Mouse (Mus musculus) thymus, postnatal 10 days (tissue): ENCODE measurements at regions not wholly inside any gene's neighbourhood (a gene's known extent, or its start where the extent isn't known, plus 50 kb on each side); places are given as distances from the start of the nearest gene placed in this dataset.

Source experiments
- DNase-seq, 2 experiments: peaks; one replicate each; pipeline ENCODE4 v3.0.0; 2021; ENCODE audit warnings: low spot score in 2 of 2

DNA sequence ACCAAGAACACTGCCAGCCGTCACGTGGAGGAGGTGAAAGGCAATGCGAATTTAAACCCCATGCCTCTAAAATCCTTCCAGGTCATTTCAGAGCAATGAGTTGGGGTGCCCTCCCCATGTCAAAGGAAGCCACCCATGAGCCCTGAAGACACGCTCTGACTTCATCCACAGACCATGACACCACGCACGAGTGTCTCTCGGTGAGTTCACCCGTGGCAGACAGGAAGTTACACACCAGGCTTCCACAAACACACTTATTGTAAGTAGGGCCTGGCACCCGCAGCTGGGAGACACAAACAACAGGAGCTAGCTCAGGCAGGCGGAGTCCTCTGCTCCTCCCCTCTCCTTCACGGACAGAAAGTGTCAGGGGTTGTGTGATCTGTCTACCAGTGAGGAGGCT, 251.4 kb upstream of the Sulf2 start:
- no peak for DNase-seq

DNA sequence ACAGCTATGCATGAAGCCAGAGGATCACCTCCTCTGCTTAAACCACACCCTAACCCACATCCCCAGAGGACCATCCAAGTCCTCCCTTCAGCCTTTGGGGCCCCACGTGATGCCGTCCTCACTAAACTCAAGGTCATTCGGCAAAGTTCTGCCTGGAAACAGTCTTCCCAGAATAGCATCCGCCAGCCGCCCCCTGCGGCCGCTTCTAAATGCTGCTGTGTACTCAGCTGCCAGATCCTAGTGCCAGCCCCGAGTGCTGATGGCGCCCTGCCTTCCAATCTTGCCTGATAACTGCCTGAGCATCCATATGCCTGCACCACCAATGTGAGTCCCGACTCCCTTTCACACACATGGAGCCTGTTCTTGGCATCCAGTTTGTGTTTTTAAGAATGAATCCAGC, 247.9 kb upstream of the Sulf2 start:
- DNase-seq: no peak

DNA sequence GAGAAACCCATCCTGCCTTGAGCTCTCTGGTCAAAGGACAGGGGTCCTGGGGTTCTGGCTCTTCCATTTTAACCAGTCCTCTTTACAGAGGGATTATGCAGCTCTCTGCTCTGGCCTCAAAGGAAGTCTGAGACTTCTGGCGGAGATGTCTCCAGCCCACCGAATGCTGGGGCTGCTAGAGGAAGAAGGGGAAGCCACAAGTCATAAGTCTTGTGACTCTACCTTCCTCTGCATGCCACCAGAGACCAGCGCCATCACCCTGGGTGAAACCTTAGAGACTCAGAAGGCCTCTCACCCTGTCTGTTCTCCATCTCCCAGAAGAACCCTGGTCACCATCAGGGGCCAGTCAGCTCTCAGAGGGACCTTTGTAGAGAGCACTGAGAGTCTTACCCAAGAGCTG, 246.4 kb upstream of the Sulf2 start:
- DNase-seq: no peak

DNA sequence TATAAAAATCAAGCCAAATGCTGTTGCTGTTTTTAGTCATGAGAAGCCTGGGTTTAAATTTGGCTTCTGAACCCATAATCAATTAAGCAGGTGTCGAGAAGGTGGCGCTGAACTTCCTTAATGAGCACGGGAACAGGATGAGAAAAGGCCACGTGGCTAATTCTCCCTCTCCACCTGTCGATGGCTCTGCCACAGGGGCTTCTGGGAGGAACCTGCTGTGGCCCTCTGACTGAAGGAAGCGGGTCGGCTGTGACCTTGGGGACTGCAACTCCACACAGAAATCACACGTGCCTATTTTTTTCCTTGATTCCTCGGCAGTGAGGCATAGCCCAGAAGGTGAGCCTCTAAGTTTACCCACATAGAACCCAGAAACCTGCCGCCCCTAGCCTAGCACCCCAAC, 244.8 kb upstream of the Sulf2 start:
- no peak for DNase-seq

DNA sequence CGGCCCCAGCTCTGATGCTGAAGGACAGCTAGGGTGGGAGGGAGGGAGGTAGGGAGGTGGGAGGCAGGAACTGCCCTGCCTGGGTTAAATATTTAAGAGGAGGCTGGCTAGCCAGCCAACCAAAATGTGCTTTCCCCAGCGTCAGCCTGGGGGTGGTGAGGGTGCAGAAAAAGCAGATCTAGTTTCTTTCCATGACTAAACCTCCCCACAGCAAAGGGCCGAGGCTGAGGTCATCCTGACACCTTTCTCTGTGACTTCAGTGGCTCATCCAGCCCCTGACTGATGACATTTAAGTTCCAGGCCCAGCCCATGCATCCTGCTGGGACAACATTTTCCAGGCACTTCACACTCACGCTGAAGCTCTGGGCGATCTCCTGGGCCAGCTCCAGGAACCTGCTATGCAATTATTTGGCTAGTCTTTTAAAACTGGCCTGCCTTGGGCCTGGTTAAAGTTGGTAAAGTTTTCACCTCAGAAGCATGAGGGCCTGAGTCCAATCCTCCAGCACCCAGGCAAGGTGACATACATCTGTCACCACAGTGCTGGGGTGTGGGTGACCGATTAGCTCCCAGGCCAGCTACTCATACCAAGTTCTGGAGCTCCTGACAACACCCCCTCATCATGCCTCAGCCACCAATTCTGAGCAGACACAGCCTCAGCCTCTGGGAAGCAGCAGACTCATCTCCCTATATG, 243.8 kb upstream of the Sulf2 start:
- no peak for DNase-seq

DNA sequence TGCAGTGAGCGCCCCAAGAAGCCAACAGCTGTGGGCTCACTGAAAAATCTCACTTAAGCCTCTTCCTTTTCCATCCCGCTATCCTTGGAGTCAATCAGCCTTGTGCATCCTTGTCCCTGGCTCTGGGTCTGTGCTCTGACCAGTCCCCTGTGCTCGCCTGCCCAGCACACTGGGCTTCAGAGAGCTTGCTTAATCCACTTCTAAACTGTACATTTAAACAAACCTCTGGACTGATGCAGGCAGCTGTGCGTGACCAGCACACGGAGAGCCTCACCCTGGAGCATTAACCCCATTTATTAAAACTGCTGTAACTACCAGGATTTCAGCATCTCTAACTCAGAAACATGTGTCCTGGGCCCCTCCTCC, 243.3 kb upstream of the Sulf2 start:
- no peak for DNase-seq

DNA sequence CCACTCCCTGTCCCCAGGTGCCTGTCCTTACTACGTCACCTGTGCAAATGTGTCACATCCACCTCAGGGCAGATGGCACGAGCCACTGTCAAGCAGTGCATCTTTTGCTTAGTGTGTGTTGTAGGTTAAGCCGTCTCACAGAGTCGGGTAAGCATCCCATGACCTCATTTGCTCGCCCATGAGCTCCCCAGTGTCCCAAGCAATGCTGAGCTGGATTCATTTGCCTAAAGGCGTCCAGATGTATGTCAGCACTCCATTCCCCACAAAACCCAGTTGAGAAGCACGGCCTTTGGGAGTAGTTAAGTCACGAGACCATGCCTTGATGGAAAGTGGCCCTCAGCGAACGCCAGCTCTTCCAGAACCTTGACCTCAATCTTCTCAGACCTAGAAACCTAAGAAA, 242.7 kb upstream of the Sulf2 start:
- no peak for DNase-seq

DNA sequence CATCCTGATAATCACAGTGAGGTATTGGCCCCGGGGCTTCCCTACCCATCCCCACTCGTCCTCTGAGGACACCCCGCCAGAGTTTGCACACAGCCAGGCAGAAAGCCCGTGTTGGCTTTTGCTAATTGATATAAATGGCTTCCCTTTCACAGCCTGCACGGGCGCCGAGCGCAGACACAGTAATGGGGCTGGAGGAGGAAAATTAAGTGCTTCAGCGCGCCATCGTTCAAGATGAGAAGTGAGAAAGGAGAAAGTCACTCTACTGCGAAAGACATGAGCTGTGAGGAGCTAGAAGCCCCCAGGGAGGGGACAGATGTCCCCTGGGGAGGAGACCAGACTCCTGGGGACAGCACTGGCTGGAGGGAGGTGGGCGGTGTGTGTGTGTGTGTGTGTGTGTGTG, 239.2 kb upstream of the Sulf2 start:
- no peak for DNase-seq

DNA sequence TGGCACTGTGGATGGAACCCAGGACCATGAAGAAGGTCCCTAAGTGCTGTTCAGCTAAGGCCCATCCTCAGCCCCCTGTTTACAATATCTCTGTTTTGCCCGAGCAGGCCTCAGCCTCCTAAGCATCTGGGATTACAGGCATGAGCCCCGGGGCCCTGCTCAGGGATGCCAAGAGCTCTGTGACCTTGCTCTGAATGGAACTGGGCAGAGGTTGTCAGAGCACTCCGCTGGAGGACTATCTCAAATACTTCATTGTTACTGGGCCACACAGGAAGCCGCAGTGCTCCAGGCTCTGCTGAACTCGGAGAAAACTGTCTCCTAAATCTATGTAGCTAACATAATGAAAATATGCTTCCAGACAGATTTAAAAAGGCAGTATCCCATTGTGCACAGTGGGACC, 235.7 kb upstream of the Sulf2 start:
- no peak for DNase-seq

DNA sequence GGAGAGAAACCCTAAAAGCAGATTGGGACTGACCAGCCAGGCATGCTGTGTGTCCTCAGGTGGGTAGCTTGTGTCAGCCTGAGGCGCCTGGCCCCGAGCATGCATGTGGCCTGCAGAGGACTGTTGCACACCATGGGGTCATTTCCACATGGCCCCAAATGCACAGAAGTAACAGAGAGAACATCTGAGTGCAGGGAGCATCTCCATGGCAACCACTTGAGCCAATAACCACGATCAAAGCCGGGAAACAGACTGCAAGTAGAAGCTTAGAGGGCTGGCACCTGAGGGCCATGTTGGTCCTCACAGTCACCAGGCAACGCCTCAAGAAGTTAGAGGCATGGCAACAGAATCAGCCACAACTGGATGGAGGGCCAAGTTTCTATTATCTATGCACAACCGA, 232.6 kb upstream of the Sulf2 start:
- no peak for DNase-seq

DNA sequence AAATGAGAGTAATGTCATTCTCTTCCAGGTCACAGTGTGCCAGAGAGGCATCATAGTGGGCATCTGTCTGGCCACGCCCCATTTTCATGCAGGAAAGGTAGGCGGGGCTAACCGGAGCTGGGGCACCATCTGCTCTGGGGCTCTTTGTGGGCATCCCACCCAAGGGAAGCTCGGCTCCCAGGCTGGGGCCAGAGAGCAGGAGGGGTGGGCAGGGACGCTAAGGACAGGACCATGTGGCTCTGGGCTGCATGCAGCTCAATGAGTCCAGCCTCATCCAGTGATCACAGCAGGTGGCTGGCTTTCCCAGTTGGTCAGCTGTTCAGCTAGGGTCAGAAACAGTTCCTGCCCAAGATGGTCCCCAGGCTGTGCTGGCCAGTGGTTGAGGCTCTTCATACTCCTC, 231.4 kb upstream of the Sulf2 start:
- no peak for DNase-seq

DNA sequence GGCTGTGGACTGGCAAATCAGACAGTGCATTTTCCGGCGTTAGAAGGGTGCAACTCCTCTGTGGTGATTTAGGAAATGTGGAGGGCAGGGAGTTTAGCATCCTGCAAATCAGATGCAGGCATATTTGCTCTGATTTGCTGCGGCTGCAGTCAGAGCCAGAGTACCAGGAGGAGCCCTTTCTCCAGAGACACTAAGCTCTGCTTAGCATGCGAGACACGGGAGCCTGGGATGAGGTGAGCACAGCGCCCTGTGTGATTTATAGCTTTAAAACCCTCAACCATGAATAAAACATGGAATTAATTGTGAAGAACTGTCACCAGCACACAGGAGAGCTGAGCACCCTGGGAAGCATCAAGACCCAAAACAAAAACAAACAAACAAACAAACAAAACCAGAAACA, 229.1 kb upstream of the Sulf2 start:
- DNase-seq: no peak

DNA sequence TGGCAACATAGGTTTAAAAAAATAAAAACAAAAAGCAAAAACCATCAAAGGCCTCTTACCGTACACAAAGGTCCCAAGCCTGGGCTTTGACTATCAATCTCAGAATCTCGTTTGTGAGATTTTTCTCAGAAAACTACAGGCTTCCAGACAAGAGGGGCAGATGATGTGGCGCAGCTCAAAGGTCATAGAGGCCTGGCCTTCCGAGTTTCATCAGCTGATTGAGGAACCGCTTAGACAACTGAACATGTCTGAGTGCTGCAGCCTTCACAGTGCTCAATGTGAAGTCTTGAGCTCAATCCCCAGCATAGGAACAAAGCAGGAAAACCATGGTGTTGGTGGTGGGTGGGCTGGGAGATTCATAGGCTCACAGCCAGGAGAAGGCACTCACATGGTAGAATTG, 227.9 kb upstream of the Sulf2 start:
- no peak for DNase-seq

DNA sequence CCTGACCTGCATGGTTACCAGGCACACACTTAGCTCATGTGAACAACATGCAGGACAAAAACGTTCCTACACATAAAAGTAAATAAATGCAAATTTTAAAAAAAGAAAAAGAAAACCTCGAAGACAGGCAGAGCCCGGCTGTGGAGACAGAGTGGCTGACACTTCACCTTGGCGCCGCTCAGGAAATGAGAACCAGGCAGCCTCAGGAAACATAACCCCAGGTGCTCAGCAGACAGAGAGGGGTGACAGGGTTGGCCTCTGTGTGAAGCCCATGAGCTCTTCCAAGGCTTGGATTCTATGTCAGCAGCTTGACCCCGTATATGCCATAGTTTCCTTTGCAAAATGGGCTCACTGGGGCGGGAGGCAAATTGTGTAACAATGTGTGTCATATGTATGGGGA, 226.7 kb upstream of the Sulf2 start:
- DNase-seq: no peak

DNA sequence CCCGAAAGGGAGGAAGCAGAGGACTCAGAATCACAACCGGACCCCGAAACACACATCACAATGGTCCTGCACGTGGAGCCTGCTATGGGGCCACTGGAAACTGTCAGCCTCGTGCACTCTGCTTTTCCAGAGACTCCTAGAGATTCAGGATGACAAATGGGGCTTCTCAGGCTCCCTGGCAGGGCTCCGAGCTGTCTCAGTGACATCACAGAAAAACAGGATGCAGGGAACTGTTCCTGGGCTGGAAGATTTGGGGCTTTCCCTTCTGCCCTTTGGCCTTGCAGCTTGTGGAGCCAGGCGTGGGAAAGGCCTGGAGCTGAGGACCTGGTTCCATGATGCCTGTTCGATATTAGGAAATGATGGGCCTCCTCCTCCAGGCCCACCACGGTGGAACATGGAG, 225.4 kb upstream of the Sulf2 start:
- DNase-seq: no peak

DNA sequence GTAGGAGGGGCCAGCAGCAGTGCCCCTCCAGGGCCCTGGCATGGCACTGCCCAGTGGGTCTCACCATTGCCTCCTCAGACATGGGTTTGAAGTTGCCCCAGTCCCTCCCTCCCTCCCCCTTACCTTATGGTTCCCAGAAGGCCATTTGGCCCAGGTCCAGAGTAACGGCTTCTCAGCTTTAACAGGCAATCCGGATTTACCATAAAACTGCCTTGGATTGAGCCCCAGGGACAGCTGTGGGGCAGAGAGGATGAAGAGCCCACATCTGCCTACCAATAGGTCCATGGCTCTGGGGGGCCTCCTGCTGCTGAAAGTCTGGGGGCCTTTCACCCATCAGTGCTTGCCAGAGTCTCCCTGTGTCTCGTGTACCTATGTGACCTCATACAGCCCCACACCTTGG, 222.9 kb upstream of the Sulf2 start:
- no peak for DNase-seq

DNA sequence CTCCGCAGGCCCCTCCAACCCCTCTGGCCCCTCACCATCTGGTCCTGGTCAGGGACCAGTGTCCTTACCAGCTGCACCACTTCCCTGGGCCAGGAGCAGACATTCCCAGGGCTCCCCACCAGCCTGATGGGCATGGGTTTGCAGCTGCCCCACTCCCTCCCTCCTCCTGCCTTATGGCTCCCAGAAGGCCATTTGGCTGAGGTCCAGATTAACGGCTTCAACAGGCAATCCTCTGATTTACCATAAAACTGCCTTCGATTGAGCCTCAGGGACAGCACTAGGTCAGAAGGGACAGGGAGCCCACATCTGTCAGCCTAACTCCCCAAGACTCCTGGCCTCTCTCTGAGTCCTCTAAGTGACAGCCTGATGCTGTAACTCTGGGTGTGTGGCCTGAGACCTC, 221.9 kb upstream of the Sulf2 start:
- DNase-seq: no peak

DNA sequence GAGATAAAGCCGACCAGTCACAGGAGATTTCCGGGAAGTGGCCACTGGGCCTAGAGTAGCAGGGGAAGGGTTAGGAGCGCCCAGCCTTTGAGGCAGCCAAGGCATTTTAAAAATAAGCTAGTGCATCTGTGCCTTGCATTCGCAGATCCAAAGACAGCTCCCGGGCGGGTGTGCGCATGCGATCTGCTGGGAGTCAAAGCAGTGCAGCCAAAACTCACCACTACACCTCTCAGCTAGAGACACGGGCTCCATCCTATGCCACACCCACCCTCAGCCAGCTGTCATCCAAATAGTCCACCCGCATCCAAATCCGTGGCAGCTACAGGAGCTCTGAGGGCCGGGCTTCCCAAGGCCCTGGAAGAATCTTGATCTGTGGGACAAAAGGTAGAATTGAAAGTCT, 220.2 kb upstream of the Sulf2 start:
- DNase-seq: no peak

DNA sequence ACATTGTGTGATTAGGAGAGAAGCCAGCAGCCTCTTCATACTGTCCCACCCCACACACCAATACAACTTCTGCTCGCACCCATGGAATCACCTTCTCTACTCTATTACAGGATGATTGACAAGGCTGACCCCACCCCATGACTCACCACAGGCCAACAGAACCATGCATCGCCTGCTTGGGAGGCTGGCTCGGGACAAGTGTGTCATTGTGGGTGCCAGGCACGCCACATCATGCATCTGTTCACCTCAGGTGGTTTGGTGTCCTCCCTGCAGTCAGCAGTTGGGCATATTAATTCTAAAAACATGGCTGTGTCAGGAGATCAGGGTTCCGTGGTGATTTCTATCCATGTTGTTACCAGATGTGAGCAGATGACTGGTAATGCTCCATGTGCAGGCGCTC, 215.3 kb upstream of the Sulf2 start:
- DNase-seq: no peak

DNA sequence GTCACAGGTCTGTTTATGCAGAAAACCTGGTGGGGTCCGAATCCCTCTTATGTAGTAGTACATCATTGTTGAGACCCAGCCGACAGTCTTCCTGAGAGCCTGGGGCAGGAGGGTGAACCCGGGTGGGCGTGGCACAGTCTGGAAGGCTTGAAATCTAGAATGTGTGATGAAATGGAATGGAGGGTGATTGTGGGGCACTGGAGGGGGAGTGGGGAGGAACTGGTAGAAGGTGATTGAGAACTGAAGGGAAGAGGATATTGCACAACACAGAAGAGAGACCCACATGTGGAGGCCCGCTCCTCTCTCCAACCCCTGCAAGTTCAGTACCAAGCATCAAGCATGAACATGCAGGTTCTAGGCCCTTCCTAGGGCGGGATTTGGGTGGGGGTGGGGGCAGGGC, 206.2 kb upstream of the Sulf2 start:
- DNase-seq: no peak

DNA sequence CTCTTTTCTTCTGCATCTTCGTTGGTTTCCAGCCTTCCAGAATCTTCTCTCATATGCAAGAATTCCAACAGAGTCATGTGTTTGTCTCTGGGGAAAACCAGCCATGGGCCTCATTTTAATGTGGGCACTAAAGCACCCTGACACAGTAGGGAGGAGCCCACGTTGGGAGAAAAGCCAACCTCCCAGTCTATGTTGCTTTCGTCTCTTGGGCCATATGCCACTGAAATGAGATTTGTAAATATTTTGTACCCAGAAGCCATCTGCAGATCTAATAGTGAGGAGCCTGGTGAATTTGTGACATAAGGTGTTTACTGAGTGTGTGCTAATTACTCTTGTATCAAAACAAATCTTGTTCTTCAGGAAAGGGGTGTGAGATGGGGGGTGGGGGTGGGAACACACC, 205.3 kb upstream of the Sulf2 start:
- no peak for DNase-seq

DNA sequence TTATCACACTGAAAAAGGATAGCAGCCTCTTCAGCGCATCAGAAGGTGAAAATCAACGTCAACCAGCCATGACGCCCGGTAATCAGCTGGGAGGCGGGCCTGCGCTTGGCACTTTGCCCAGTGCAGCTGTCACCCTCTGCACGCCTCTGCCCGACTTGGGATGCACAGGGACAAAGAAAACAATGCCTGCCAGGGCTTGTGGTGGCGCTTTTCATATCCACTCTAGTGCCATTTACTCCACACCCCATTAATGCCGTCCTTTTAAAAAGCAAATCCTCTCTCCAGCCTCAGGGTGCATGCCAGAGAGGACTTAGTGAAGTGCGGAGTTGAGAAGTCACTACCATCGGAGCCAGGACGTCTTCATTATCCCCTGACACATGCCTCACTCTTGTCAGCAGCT, 204.5 kb upstream of the Sulf2 start:
- no peak for DNase-seq

DNA sequence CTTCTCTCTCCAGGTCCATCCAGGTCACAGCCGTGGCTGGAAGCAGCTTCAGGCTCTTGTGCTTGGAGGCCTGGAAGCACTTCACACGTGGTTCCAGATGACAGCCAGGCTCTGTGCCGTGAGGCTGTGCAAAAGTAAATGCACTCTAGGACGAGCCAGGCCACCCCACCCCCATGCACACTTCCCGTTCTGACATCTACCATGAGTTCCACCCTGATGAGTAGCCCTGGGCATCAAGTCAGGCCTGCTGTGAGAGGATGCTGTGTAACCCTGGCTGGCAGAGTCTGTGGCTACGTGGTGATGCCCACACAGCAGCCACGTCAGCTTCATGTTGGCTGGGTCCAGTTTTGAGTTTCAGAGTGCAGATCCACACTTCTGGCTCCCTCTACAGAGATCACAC, 202.4 kb upstream of the Sulf2 start:
- DNase-seq: no peak

DNA sequence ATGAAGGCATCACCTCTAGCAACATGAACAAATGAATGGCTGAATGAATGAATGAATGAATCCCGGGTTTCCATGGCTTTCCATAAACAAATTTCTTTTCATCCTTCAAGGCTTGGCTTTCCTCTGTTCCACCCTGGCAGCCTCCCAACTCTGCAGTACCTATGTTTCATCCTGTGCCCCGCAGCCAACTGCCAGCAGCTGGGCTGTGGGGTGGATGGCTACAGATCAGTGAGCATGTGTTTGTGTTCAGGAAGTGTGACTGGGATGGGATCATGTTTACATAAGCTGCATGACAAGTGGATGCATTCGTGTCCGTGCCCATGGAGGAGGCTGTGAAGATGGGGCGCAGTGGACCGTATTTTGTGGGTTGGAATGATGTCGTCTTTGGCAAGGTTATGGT, 200.5 kb upstream of the Sulf2 start:
- no peak for DNase-seq

DNA sequence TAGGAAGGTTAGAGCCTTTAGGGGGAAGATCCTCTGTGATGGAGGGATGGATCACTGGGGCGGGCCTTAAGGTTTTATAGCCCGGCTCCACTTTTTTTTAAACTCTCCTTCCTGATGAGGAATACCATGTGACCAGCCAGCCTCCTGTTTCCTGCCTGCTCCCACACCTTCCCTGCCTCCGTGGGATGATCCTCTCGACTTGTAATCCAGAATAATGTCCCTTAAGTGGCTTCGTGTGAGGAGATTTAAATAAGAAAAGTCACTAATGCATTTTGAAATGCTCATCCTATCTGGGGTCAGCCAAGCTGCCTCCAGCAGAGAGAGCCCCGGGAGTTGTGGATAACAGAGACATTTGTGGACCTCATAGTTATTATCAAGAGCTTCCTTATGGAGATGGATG, 200.0 kb upstream of the Sulf2 start:
- no peak for DNase-seq
